Mouse (Mus musculus) cerebellum, adult 11 months (tissue): Measurements from ENCODE around the gene Trir.

ENCODE experiments used
- DNase-seq: peaks from one replicate; pipeline ENCODE4 v3.0.0; 2022

The Trir gene

DNA sequence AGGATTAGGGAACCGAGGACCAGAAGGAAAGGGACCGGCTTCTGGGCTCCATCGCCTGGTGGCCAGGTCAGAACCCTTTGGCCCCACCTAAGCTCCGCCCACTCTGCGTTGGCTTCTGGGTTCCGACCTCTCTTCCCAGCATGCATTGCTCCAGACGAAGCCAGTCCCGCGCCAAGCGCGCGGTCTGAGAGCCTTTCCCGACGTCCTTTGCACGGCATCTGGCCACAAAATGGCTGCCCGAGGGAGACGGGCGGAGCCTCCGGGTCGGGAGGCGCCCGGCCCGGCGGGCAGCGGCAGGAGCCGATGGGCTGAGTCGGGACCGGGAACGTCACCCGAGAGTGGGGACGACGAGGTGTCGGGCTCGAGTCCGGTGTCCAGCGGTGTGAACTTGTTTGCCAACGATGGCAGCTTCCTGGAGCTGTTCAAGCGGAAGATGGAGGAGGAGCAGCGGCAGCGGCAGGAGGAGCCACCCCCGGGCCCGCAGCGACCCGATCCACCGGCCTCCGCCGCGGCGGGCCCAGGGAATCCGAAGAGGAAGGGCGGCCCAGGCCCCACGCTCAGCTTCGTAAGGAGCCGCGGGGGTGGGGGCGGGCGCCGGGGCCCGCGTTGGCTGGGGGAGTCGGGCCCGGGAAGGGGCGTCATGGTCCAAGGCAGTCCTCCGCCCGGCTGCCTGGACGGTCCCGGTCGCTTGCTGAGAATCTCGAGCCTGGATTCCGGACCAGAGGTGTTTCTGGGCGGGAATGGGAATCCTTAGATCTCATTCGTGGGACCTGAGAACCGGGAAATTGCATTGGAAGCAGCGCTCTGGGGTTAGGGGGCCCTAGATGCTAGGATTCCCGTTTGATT lies at the start of gene Trir:
Gene Trir, plus strand, starts transcription at position 154 of the 846 bp plus-strand sequence.
- peak; percentile 96 for DNase-seq

DNA sequence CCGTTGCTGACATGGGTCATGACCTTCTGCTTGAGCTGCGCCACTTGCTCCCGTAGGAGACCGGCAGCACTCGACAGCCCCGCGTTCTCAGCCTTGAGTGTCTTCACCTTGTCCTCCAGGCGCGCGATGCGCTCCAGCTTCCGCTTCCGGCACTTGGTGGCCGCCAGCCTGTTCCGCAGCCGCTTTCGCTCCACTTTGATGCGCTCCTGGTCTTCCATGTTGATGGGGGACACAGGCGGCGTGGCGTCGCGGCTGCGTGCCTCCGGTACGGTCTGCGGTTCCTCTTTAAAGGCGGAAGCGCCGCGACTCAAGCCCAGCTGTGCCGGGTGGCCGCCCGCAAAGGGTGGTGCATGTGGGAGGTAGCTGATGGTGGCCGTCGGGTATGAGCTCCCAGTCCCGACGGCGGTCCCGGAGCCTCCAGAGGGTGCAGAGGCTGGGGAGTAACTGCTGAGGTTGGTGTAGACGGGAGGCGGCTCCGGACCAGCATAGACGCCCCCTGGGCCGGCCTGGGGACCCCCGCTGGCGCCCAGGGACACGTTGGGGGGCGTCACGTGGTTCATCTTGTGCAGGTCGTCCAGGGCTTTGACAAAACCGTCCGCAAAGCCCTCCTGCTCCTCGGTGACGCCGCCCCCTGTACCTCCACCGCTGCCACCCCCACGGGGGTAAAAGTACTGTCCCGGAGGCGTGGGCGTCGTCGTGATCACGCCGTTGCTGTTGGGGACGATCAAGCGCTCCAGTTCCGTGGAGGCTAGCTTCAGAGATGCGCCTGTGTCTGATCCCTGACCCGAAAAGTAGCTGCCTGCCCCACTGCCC lies 49.0 kb upstream of the Trir start:
- DNase-seq, result peak; percentile 55

DNA sequence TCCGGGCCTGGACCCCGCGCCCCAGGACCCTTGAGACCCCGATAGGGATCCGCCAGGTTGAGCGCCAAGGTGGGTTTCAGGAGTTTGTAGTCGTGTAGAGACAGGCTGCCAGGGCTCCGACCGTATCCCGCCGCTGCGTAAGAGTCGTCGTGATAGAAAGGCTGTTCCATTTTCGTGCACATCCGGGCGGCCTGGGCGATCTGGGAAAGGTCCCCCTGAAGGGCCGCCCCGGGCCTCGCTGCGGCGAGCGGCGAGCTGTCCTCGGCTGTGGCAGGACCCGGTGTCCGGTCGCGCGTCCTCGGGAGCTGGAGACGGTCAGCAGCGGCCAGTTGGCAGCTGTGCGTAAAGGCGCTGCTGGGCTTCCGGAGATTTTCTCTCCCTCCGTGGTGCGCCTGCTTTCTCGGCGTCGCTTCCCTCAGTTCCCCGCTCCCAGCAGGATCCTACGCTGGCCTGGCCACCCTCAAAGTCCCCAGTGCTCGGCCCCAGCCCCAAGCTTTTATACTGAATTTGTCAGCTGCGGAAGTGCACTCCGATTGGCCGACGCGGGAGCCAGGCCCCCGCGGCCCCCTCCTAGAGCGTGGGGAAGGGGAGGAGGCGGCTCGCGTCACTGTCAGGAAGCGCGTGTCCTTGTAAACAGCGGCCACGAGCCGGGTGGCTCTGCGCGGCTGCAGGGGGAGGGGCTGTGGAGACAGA lies 48.2 kb upstream of the Trir start, which contains the start of gene Junb:
Gene Junb, minus strand, starts transcription at position 471 of the 693 bp plus-strand sequence.
- peak; percentile 87 for DNase-seq

DNA sequence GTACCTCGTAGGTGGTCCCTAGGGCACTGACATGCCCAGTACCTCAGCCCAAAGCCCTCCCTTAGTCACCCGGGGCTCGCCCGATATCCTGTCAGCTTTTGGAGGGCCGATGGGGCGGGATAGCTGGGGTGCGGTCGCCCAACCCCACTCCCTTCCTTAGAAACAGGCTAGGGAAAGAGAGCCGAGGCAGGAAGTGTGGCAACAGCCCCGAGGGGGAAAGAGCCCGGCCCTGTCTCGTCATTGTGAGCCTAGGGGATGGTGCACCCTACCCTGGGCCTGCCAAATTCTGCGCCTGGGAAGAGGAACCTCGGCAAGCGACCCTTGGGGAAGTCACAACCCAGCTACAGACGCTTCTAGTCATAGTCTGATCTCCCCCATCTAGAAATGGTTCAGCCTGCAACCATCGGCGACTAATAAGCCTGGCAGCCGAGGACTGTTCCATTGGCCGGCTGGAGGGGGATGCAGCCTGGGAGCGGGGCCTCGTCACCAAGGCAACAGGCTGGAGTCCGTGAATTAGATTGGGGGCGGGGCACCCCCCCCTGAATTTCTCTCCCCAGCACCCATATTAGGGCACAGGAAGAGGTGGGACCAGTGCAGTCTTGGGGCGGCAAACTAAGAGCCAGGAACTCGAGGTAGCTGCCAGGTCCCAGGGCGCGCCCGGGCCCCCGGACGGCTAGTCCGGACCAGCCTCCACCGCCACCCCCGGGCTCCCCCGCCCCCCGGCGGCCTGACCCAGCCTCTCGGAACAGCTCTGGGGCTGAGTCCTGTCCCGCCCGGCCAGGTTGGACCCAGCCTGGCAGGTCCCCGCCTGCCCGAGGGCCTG lies 46.8 kb upstream of the Trir start:
- peak; percentile 85 for DNase-seq

DNA sequence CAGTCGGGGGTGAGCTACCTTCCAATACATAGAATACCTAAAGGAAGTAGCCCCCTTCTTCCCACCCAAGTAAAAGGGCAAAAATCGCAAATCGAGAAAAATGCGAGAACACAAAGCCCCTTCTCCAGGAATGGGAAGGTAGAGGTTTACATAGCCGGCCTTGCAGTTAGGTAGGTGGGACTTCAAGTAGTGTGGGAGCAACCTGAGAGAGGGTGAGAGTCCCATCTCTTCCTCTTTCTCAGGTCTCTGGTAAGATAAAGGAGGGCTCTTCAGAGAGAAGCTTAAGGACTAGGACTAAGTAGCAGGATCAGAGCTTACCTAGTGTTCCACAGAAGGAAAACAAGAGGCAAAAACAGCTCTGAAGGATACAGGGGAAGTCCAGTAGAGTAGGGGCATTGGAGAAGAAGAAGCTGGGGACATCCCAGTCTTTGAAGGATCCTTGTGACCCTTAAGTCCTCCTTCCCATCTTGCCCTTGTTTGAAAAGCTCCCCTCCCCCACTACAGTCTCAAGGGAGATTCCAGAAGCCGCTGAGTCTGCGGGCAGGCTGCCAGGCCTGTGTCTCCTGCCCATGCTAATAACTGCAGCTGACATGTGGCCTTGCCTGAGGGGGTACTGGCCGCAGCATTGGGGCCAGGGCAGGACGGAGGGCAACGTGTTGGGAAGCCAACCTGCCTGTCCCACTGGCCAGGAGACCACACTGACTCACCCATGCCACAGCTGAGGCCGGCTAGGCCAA lies 45.8 kb upstream of the Trir start:
- peak; percentile 59 for DNase-seq

DNA sequence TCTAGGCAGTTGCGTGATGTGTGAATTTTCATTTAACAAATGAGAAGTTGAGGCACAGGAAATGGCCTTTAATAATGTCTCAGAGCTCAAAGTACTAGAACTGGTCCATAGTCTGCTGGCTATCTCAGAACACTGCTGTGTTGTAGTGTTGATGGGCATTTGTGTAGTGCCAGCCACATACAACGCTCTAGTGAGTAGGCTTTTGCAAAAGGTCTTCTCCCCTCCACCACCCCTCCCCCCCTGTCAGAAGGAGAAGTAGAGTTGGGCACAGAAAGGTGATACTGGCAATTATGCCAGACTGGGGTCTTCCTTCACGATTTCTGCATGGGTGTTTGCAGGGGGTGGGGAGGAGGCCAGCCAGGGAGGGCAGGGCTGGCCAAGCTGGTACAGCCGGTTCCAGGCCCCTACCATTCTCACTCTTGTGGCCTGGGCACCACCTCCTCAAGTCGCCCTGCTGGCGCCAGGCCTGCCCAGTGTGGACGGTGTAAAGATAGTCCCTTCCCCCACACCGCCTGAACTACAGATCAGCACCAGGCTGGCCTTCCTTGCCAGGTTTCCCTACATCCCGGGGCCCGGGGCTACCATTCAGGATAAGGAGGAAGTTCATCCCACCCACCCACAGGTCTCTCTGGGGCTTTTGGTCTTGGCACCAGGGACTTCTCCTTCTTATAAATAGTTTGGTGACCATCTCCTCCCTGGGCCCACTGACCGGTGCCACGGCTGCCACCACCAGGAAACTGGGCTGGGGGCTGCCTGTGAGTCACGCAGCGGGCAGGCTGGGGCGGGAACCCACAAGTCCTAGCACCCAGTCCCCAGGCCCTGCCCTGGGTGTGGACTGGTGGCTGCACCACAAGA lies 44.8 kb upstream of the Trir start:
- no peak for DNase-seq

DNA sequence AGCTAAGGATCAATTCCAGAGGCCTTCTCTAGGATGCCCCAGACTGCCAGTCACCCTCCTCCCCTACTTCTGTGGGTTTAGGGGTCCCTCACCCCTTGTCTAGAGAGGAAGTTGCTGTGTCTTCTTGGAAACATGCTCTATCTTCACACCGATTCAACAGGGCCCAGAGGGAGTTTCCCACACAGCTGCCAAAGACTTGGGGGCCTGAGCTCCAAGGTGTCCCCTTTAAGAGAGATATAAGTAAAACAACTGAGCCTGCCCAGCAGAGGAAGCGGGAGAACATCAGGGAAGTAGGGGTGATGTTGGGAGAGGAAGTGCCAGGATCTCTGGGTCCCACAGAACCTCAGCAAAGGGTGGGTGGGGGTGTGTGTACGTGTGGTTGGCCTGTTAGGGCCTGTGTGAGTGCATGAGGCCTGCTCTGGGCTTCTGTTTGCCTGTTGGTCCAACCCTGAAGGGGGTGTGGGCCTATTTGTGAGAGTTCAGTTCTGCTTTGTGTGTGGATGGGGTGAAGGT lies 44.1 kb upstream of the Trir start:
- DNase-seq, result no peak

DNA sequence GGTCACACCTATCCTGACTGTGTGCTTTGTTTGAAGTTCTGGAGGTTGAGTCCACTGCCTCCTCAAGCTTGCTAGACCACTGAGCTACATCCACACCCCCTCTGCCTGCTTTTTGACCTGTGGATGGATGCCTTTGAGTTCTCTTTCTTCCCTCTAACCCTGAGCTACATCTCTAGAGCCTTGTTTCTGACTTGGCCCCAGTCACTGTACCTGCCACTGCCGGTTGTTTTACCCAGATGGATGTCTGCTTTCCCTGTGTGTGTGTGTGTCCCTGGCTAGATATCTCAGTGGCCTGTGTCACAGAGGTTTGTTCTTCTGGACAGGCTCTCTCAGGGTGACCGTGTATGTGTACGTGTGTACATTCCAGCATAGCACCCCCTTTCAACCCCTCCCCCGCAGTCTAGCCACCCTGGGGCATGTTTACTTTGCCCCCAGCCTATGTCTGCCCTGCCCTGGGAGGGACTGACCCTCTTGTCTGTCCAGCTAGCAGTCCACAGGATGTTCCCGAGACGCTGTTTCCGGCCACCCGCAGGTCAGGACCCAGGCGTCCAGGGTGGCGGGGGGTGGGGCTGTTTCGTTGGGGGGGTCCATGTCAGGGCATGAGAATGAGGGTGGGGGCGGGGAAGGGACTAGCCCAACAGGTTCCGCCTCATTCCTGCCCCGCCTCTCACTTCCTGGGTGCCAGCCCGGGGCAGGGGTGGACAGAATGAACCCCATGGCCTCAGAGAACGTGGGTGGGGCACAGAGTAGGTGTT lies 42.2 kb upstream of the Trir start:
- no peak for DNase-seq

DNA sequence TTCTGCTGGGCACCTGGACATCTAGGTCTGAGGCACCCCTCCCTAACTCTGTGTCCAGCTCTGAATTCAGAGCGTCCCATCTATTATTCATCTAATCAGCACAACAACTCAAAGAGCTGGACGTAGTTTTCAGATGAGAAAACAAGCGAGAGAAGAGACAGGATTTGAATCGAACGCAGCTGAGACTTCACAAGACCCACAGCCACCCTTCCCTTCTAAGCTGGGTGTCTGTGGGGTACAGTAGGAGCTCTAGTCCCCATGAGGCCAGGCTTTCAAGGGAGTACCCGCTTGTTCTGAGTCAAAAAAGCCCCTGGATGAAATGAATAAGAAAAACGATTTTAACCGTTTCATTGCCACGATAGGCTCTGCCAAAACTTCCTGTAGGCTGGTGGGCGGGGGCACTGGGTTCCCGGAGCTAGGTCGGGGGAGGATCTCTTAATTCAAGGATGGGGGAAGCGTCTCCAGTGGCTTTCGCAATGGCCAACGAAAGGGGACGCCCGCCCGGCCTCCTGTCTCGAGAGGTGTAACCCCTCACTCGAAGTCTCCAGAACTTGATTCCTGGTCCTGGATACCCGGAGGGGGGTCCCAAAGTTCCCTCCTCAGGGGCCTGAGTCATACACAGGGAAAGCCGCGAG lies 41.5 kb upstream of the Trir start:
- no peak for DNase-seq

DNA sequence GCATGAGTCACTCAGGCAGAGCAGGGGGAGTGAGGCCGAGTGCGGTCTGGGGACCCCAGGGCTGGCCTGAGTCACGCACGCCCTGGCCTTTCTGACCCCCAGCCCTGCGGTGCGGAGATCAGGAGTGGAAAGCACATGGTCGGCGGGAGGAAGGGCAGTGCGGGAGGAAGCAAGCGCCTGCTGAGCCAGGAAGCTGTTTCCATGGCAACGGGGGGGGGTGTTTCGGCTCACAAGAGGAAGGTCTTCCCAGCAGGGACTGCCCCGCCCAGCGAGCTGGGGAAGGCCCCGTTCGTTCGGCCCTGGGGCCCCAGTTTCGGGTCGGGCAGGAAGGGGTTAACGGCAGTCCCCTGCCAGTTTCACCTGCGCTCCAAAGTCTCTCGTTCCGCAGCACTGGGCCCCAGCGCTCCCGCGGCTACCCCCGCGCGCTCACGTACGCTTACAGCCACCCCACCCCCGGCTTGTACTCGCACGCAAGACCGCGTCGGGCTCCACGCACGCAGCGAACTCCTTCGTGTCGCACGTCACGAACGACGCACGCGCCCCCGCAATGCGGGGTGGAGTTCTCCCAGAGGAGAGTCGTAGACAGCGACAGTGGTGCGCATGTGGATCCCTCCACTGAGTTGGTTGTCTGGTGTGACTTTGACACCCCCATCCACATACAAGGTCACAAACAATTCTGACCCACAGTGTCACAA lies 40.8 kb upstream of the Trir start:
- peak; percentile 89 for DNase-seq

DNA sequence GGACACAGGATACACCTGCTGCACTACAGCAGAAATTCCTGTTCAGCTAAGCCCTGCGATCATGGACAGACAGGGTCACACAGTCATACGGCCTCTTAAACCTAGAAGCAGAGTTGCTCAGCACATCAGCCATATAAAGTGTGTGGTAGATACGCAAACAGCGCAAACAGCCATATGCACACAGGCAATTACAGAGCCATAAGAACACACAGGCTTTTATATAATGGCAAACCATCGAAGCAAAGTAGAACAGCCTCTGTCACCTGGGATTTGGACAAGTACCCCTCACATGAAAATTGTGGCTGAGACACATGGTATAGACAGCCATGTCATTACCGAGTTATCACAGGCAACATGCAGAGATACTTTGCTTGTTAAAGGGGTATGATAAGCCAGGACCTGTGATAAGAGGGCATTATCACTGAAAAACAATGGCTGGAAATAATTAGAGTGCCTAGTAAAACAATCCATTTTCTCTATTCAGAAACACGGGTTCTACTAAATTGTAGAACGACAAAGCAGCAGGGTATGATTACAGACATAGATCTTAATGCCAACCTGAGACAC lies 40.2 kb upstream of the Trir start:
- no peak for DNase-seq

DNA sequence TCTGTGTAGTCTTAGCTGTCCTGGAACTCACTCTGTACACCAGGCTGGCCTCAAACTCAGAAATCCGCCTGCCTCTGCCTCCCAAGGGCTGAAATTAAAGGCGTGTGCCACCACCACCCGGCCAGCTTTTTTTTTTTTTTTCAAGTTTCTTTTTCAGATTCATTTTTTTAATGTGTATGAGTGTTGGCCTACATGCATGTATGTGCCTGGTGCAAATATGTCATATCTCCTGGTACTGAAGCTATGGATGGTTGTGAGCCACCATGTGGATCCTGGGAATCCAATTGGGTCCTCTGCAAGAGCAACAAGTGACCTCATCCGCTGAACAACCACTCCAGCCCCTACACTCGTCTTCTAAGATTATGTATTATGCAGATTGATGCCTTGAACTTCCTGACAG lies 39.2 kb upstream of the Trir start:
- no peak for DNase-seq

DNA sequence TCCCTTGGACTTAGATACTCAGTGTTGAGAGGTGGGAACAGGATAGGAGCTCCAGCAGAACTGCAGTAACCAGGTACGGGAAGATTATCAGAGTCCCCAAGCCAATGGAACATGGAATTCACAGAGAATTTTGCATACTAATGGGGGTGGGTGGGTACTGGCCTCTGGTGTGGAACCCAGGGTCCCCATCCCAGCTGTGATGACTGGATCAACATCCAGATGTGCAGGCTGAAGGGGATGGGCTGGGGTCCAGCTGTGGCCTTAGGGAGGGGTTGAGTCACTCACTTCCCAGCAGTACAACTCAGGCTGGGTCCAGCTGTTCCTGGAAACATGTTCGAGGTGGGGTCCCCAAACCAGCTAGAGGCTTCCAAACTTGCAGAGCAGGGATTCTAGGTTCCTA lies 38.7 kb upstream of the Trir start:
- DNase-seq, result no peak

DNA sequence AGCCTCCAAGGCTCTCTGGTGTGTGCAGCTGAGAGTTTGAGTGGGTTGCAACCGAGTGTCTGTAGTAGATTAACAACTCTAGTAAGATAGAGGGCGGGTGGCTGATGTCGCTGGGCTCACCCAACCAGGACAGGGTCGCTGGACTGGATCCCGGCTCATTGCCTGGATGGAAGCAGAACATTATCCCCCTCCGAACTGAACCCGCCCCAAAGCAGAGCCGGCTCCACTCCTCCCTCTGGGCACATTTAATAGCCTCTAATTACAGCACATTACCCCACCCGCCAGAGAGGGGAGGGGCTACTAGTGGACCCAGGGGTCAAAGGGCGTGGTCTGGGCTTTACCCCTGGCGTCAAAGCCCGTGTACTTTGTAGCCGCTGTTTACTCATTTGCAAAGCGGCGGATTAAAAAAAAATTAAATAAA lies 37.3 kb upstream of the Trir start:
- DNase-seq, result peak; percentile 57

DNA sequence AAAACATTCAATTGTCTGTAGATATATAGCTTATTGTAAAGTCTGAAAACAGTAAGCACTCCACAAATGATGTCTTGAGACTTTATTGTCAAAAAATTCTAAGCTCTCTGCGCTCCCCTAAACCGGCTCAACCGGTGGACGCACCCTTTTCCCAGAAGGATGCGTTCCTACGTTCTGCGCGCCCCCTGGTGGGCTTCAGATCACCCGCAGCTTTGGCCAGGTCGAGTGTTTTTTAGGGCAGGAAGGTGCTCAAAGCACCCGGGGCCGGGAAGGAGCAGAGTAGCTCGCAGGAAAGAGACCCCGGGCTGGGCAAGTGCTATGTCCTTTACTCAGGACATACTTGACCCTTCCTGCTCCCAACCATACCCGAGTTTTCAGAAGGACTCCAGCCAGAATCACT lies 36.8 kb upstream of the Trir start:
- DNase-seq, result peak; percentile 88

DNA sequence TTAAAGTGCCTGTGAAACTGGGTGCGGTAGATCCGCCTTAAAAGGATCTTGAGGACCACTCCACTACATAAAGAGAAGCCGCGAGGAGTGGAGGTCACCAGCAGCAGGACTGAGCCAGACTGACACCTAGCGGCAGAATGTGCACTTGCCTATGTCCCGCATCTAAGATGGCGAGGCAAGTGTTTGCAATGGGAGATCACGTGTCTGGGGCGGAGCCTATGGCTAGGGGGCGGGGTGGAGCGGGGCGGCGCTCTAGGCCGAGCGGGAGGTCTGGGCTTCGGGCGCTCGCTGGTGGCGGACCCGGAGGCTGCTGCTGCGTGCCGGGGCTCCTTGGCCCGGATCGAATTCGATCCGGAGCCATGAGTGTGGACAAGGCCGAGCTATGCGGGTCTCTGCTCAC lies 36.3 kb upstream of the Trir start, which contains the start of gene Hook2:
Gene Hook2, plus strand, starts transcription at position 255 of the 400 bp plus-strand sequence.
- DNase-seq, result peak; percentile 95

DNA sequence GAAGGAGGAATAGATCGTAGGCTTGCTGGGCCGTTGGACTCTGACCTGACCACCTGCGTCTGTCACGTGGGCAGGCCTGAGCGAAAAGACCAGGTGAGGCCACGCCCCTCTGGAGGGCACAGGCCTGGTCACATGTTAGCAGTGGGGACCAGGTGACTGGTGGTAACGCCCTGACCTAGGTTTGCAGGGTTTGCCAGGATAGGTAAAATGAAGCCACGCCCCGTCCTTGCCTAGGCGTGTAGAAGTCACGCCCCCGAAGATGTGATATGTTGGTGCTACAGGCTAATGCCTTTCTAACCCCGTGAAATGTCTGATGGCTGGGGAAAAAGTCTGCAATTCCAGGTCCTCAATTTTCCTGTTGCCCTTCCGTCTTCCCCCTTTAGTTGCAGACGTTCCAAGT lies 35.8 kb upstream of the Trir start:
- DNase-seq, result peak; percentile 74

DNA sequence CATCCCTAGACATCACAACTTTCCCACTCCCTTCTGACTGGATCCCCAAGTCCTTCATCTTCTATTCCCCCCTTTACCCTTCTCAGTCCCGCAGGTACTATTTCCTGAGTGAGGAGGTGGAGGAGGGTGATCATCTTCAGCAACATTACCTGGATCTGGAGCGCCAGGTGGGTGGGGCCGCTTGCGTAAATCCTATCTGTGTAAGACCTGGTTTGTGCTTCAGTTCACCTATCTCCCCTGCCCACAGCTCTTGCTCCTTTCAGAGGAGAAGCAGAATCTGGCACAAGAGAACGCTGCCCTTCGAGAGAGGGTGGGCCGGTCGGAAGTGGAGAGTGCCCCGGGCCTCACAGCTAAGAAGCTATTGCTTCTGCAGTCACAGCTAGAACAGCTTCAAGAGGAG lies 32.2 kb upstream of the Trir start:
- no peak for DNase-seq
